Mouse (Mus musculus) T-helper 1 cell (primary cell): ENCODE results near the gene Arntl.

Experiments used
- in situ Hi-C: fragments of 300-600 bp; cut with MboI, MseI; formaldehyde crosslinking; loops from one replicate; pipeline ENCODE4 v1.15.1; 2025; ENCODE audit warnings: high pct_unique_total_duplicates

Gene Arntl

GRCm38 (mm10) chr7:113289211-113289610 lies 81.9 kb downstream of the Arntl start:
- in situ Hi-C loops = no loop called here

DNA sequence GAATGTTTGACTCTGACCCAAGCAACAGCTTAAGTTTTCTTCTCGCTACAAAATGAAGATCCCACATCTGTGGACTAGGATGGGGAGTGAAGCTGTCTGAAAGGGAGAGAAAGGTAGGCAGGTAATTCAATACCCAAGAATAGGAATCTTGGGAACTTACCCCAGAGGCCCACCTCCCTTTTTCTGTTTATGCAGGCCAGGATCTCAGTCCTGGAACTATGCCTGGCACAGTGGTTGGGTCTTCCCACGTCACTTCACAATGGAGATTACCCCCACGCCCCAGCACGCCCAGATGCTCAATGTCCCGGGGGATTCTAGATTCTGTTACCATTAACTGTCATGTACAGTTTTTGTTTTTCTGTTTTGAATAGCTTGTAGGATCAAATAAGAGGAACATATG lies 84.5 kb downstream of the Arntl start:
- in situ Hi-C loops = no loop called here

- in situ Hi-C loops = no loop called here
Observed at GRCm38 (mm10) chr7:113292193-113292592, 84.9 kb downstream of the Arntl start.

GRCm38 (mm10) chr7:113294598-113294997 lies 87.3 kb downstream of the Arntl start:
- in situ Hi-C loops = no loop called here

- in situ Hi-C loops = no loop called here
Observed at GRCm38 (mm10) chr7:113295077-113295890, 88.0 kb downstream of the Arntl start.

- in situ Hi-C loops = no loop called here
Observed at GRCm38 (mm10) chr7:113297813-113298212, 90.5 kb downstream of the Arntl start.

DNA sequence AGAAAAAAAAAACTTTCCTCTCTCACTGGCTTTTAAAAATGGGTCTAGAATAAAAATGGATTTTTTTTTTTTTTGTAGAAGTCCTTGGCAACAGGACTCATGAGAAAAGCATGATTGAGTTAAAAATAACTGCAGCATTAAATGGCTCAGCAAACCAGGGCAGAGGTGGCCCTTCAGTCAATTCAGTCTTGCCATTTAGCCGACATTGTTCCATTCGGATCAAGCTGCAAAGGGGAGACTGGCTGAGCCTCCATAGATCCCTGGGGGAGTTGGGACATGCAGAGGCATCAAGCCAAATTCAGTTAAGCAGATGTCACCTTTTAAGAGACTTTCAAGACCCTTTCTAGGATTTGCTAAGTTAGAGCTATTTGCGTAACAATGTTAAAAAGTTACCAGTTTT lies 102.9 kb downstream of the Arntl start:
- in situ Hi-C loops = loop anchor here (5.0 kb wide), 1 partner anchor 168 kb away; no protein-coding TSS in a partner anchor

- in situ Hi-C loops = loop anchor here (5.0 kb wide), 1 partner anchor 169 kb away; no protein-coding TSS in a partner anchor
Observed at GRCm38 (mm10) chr7:113311784-113312183, 104.5 kb downstream of the Arntl start.

- in situ Hi-C loops = no loop called here
Observed at GRCm38 (mm10) chr7:113320128-113320527, 112.9 kb downstream of the Arntl start.

- in situ Hi-C loops = no loop called here
Observed at GRCm38 (mm10) chr7:113334036-113334435, 126.8 kb downstream of the Arntl start.

DNA sequence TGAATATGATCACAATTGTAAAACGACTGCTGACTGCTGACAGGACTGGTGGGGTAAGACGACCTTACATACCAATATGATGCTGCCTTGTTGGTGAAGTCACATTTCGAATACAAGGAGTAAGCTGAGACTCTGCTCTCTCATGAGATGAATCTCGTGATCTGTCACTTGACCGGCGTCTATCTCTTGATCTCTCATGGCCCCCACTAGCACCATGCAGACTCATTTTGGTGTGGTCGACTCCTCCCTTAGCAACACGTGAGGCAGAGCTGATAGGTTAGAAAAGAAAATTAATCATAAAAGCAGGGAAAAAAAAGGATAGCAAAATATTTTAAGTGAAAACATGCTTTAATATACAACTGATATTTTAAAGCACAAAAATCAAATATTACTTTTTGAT lies 128.0 kb downstream of the Arntl start:
- in situ Hi-C loops = no loop called here

GRCm38 (mm10) chr7:113347271-113347670 lies 140.0 kb downstream of the Arntl start:
- in situ Hi-C loops = no loop called here

GRCm38 (mm10) chr7:113347694-113348093 lies 140.4 kb downstream of the Arntl start:
- in situ Hi-C loops = no loop called here

- in situ Hi-C loops = no loop called here
Observed at GRCm38 (mm10) chr7:113349089-113349488, 141.8 kb downstream of the Arntl start.
